Mouse (Mus musculus) C2C12 (cell line): ENCODE data around the gene Tprkb.
"Not testable (repeated sequence)": the region's sequence is repeated elsewhere in the genome, so short reads cannot be mapped to it uniquely, and the experiment has no call there.

Experiments used
- CEBPB ChIP-seq: IDR thresholded peaks from one replicate; pipeline ENCODE4 v1.6.1; 2011; ENCODE audit warnings: low read depth, mild to moderate bottlenecking, control low read depth, moderate library complexity
- USF1 ChIP-seq: IDR thresholded peaks from one replicate; pipeline ENCODE4 v1.6.1; 2011; ENCODE audit warnings: low read depth, mild to moderate bottlenecking, control low read depth, moderate library complexity

DNA sequence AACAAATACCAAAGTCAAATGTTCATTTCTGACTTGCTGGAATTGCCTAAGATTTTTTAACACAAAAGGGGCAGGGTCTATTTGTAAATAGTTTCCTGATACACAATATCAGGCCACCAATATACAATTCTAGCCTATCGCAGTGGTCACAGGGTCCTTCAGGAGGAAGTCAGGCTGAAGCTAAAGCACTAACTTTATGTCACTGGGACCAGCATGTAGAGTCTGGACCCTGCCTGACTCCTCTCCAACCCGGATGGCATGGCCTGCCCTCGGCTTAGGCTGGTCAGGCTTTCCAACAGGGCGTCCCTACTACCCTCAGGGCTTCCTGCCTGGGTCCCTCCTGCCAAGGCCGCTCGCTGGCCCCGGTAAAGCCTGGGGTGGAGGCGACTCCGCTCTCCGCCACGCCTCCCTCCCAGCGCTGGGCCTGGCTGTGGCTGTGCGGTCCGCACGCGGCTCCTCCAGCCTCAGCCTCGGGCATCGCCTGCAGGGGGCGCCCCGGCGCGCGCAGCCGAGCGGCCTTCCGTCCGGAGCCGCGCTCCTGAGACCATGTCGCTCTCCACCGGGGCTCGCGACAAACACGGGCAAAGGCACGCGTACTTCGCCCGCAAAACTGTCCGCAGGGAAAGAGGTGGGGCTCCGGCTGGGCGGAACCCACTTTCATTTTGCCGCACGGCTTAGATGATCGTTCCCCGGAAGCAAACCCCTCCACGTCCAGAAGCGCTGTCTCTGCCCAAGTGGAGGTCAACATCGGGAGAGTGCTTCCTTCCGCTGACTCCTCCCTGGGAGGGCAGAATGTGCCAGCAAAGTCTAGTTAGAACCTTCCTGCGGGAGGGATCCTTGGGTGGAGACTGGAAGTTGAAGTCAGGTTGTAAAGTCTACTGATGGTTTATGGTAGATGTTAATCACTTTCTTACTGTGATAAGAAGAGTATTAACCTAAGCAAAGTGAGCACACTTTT lies 25.1 kb downstream of the Tprkb start:
- TF ChIP-seq USF1, CEBPB: not testable (repeated sequence)
